Mouse (Mus musculus) heart, embryonic 15.5 days (tissue): Measurements from ENCODE around the gene Yif1b. TPM values are rescaled to one million over a fixed set of nuclear protein-coding genes. Genes with fewer than 3 reads are reported as not detected.

Experiments used
- ATAC-seq: fragments of 200-750 bp; cut with Nextera tagmentation; replicated peaks from 2 replicates; pipeline ENCODE4 v1.8.0; 2017; ENCODE audit warnings: low read depth, moderate TSS enrichment; ENCODE audit not compliant: insufficient number of reproducible peaks, insufficient read depth, low FRiP score
- H3K27ac ChIP-seq: fragments of 300-500 bp; sonication (generic); 2 replicates; pipeline ENCODE4 v1.5.1; 2015; ENCODE audit warnings: mild to moderate bottlenecking, inconsistent platforms
- H3K27me3 ChIP-seq: fragments of 300-500 bp; sonication (generic); 2 replicates; pipeline ENCODE4 v1.6.1; 2015; ENCODE audit warnings: inconsistent platforms
- H3K36me3 ChIP-seq: fragments of 300-500 bp; sonication (generic); 2 replicates; pipeline ENCODE4 v1.6.1; 2015; ENCODE audit warnings: mild to moderate bottlenecking, inconsistent platforms
- H3K4me1 ChIP-seq: fragments of 300-500 bp; sonication (generic); replicated peaks from 2 replicates; pipeline ENCODE4 v1.6.1; 2015; ENCODE audit warnings: inconsistent platforms
- H3K4me2 ChIP-seq: fragments of 300-500 bp; sonication (generic); 2 replicates; pipeline ENCODE4 v1.6.1; 2015; ENCODE audit warnings: inconsistent platforms, mild to moderate bottlenecking, moderate library complexity
- H3K4me3 ChIP-seq: fragments of 300-500 bp; sonication (generic); 2 replicates; pipeline ENCODE4 v1.5.1; 2015; ENCODE audit warnings: mild to moderate bottlenecking, inconsistent platforms
- H3K9ac ChIP-seq: fragments of 300-500 bp; sonication (generic); 2 replicates; pipeline ENCODE4 v1.6.1; 2015; ENCODE audit warnings: mild to moderate bottlenecking, inconsistent platforms
- H3K9me3 ChIP-seq: fragments of 300-500 bp; sonication (generic); replicated peaks from 2 replicates; pipeline ENCODE4 v1.6.1; 2016; ENCODE audit warnings: inconsistent platforms
- WGBS: fragments of 180-500 bp; shearing (Covaris S2); methylation state at CpG from one replicate; pipeline ENCODE4 v1.1.7; 2015; ENCODE audit warnings: mixed read lengths; 5-methylcytosine and 5-hydroxymethylcytosine counted together
- polyA plus RNA-seq: library from polyadenylated mRNA; unstranded; fragments of >200 nt; fragmentation: Nextera tagmentation; extraction: Ambion mirVana; gene quantifications from 2 replicates; pipeline ENCODE4 v1.2.1, GENCODE M21; 2015

The Yif1b gene
- polyA plus RNA-seq, 1 experiment from 2014 or later = 98.2 TPM

GRCm38 (mm10) chr7:29282074-29282554 is 44.0 kb downstream of the Yif1b start:
- Histone ChIP-seq H3K9me3 (no peaks in the 10 kb centered on the region), H3K36me3 (no peaks in the 10 kb centered on the region), H3K27me3 (peaks cover 5% of the 10 kb centered on the region; the same call in 1 of the 2 replicates), H3K9ac (peak overlapping the region; percentile 77), H3K4me3 (peak overlapping the region; percentile 72), H3K4me1 (peaks cover 17% of the 10 kb centered on the region), H3K4me2 (peak overlapping the region; percentile 96), H3K27ac (no peak overlapping the region)
- 10% methylated on average over 21 of the region's 21 CpGs for WGBS
- no peak for ATAC-seq

- no peaks in the 10 kb centered on the region for H3K36me3 ChIP-seq
- no peaks in the 10 kb centered on the region for H3K9me3 ChIP-seq
- H3K9ac ChIP-seq = no peak overlapping the region
- H3K4me1 ChIP-seq = peaks cover 22% of the 10 kb centered on the region
- no peak overlapping the region for H3K4me2 ChIP-seq
- H3K27ac ChIP-seq = no peak overlapping the region
- ATAC-seq = no peak
- peaks cover 14% of the 10 kb centered on the region for H3K27me3 ChIP-seq
- 71% methylated on average over 4 of the region's 4 CpGs for WGBS
- H3K4me3 ChIP-seq = no peak overlapping the region
Measured at GRCm38 (mm10) chr7:29283876-29284275, 45.7 kb downstream of the Yif1b start.

GRCm38 (mm10) chr7:29284523-29284922 is 46.4 kb downstream of the Yif1b start:
- peaks cover 18% of the 10 kb centered on the region for H3K27me3 ChIP-seq
- WGBS = 84% methylated on average over 6 of the region's 6 CpGs
- H3K4me3 ChIP-seq = no peak overlapping the region
- H3K4me1 ChIP-seq = peaks cover 28% of the 10 kb centered on the region
- H3K27ac ChIP-seq = no peak overlapping the region
- no peak for ATAC-seq
- no peak overlapping the region for H3K4me2 ChIP-seq
- H3K9me3 ChIP-seq = no peaks in the 10 kb centered on the region
- H3K36me3 ChIP-seq = no peaks in the 10 kb centered on the region
- no peak overlapping the region for H3K9ac ChIP-seq

GRCm38 (mm10) chr7:29287481-29287880 is 49.4 kb downstream of the Yif1b start:
- no peaks in the 10 kb centered on the region for H3K9me3 ChIP-seq
- peaks cover 29% of the 10 kb centered on the region for H3K4me1 ChIP-seq
- H3K27me3 ChIP-seq = peaks cover 18% of the 10 kb centered on the region
- no peak overlapping the region for H3K4me2 ChIP-seq
- H3K4me3 ChIP-seq = no peak overlapping the region
- H3K36me3 ChIP-seq = no peaks in the 10 kb centered on the region
- 85% methylated on average over 7 of the region's 7 CpGs for WGBS
- no peak overlapping the region for H3K9ac ChIP-seq
- no peak overlapping the region for H3K27ac ChIP-seq
- no peak for ATAC-seq

GRCm38 (mm10) chr7:29288079-29288478 is 50.0 kb downstream of the Yif1b start:
- Histone ChIP-seq H3K27me3 (peaks cover 18% of the 10 kb centered on the region), H3K9ac (no peak overlapping the region), H3K9me3 (no peaks in the 10 kb centered on the region), H3K4me3 (no peak overlapping the region), H3K27ac (no peak overlapping the region), H3K4me2 (no peak overlapping the region), H3K36me3 (no peaks in the 10 kb centered on the region), H3K4me1 (peaks cover 32% of the 10 kb centered on the region)
- WGBS = 92% methylated on average over 2 of the region's 2 CpGs
- ATAC-seq = no peak

GRCm38 (mm10) chr7:29288942-29289638 is 51.0 kb downstream of the Yif1b start, which contains the start of gene Ppp1r14a:
Ppp1r14a (plus strand) TSS chr7:29289308.
- Histone ChIP-seq H3K36me3 (no peaks in the 10 kb centered on the region), H3K27me3 (peaks cover 18% of the 10 kb centered on the region), H3K4me1 (peaks cover 37% of the 10 kb centered on the region), H3K4me3 (peak within 1 kb of the TSS; percentile 69), H3K27ac (peak within 1 kb of the TSS; percentile 69), H3K9me3 (no peaks in the 10 kb centered on the region), H3K9ac (peak within 1 kb of the TSS; percentile 62), H3K4me2 (peak within 1 kb of the TSS; percentile 95)
- peak; percentile 53; the same call in 1 of the 2 replicates for ATAC-seq
- 2% methylated on average over 59 of the region's 59 CpGs for WGBS

- ATAC-seq = no peak
Measured at GRCm38 (mm10) chr7:29289856-29290255, 51.7 kb downstream of the Yif1b start.

GRCm38 (mm10) chr7:29290691-29291485 is 52.8 kb downstream of the Yif1b start:
- peaks cover 12% of the 10 kb centered on the region; the same call in 1 of the 2 replicates for H3K27me3 ChIP-seq
- no peak for ATAC-seq
- H3K4me3 ChIP-seq = peak overlapping the region; percentile 69
- H3K36me3 ChIP-seq = no peaks in the 10 kb centered on the region
- WGBS = 55% methylated on average over 11 of the region's 11 CpGs
- H3K4me2 ChIP-seq = peak overlapping the region; percentile 95
- peak overlapping the region; percentile 34 for H3K9ac ChIP-seq
- H3K27ac ChIP-seq = peak overlapping the region; percentile 69
- peaks cover 37% of the 10 kb centered on the region for H3K4me1 ChIP-seq
- H3K9me3 ChIP-seq = no peaks in the 10 kb centered on the region

More at GRCm38 (mm10) chr7:29289856-29290255, 51.7 kb downstream of the Yif1b start:
- H3K27ac ChIP-seq = peak overlapping the region; percentile 69
- peaks cover 16% of the 10 kb centered on the region for H3K27me3 ChIP-seq
- peaks cover 37% of the 10 kb centered on the region for H3K4me1 ChIP-seq
- H3K9ac ChIP-seq = peak overlapping the region; percentile 62; the same call in 1 of the 2 replicates
- H3K4me3 ChIP-seq = peak overlapping the region; percentile 69
- 79% methylated on average over 6 of the region's 6 CpGs for WGBS
- H3K36me3 ChIP-seq = no peaks in the 10 kb centered on the region
- peak overlapping the region; percentile 95 for H3K4me2 ChIP-seq
- no peaks in the 10 kb centered on the region for H3K9me3 ChIP-seq

GRCm38 (mm10) chr7:29291616-29292457 is 53.7 kb downstream of the Yif1b start:
- H3K4me1 ChIP-seq = peaks cover 37% of the 10 kb centered on the region
- peak overlapping the region; percentile 69 for H3K27ac ChIP-seq
- peaks cover 12% of the 10 kb centered on the region; the same call in 1 of the 2 replicates for H3K27me3 ChIP-seq
- H3K9me3 ChIP-seq = no peaks in the 10 kb centered on the region
- no peak overlapping the region for H3K4me3 ChIP-seq
- no peak for ATAC-seq
- H3K36me3 ChIP-seq = no peaks in the 10 kb centered on the region
- H3K9ac ChIP-seq = no peak overlapping the region
- peak overlapping the region; percentile 95; the same call in 1 of the 2 replicates for H3K4me2 ChIP-seq
- WGBS = 31% methylated on average over 6 of the region's 7 CpGs

- Histone ChIP-seq H3K36me3 (no peaks in the 10 kb centered on the region), H3K4me1 (peaks cover 39% of the 10 kb centered on the region), H3K9me3 (no peaks in the 10 kb centered on the region), H3K9ac (no peak overlapping the region), H3K4me3 (no peak overlapping the region), H3K27me3 (peaks cover 12% of the 10 kb centered on the region), H3K4me2 (peak overlapping the region; percentile 16; the same call in 1 of the 2 replicates), H3K27ac (peak overlapping the region; percentile 65)
- WGBS = 30% methylated on average over 8 of the region's 8 CpGs
- peak; percentile 36; the same call in 1 of the 2 replicates for ATAC-seq
Measured at GRCm38 (mm10) chr7:29292458-29293098, 54.4 kb downstream of the Yif1b start.
